Mouse (Mus musculus) neural tube, embryonic 15.5 days (tissue): ENCODE results near the gene Arhgdib. TPM values are rescaled to one million over a fixed set of nuclear protein-coding genes. Genes with fewer than 3 reads are reported as not detected.

Experiments used
- ATAC-seq: fragments of 200-750 bp; cut with Nextera tagmentation; 2 replicates; pipeline ENCODE4 v1.8.0; 2017; ENCODE audit warnings: mild to moderate bottlenecking, moderate TSS enrichment, moderate library complexity; ENCODE audit not compliant: low FRiP score
- H3K27ac ChIP-seq: fragments of 300-500 bp; sonication (generic); replicated peaks from 2 replicates; pipeline ENCODE4 v1.5.1; 2015; ENCODE audit warnings: mild to moderate bottlenecking, inconsistent platforms
- H3K27me3 ChIP-seq: fragments of 300-500 bp; sonication (generic); replicated peaks from 2 replicates; pipeline ENCODE4 v1.6.1; 2015; ENCODE audit warnings: inconsistent platforms
- H3K36me3 ChIP-seq: fragments of 300-500 bp; sonication (generic); 2 replicates; pipeline ENCODE4 v1.6.1; 2015; ENCODE audit warnings: inconsistent platforms
- H3K4me1 ChIP-seq: fragments of 300-500 bp; sonication (generic); 2 replicates; pipeline ENCODE4 v1.6.1; 2015; ENCODE audit warnings: inconsistent platforms
- H3K4me2 ChIP-seq: fragments of 300-500 bp; sonication (generic); 2 replicates; pipeline ENCODE4 v1.6.1; 2015; ENCODE audit warnings: inconsistent platforms, mild to moderate bottlenecking, moderate library complexity
- H3K4me3 ChIP-seq: fragments of 300-500 bp; sonication (generic); replicated peaks from 2 replicates; pipeline ENCODE4 v1.5.1; 2015; ENCODE audit warnings: mild to moderate bottlenecking, inconsistent platforms
- H3K9ac ChIP-seq: fragments of 300-500 bp; sonication (generic); replicated peaks from 2 replicates; pipeline ENCODE4 v1.6.1; 2015; ENCODE audit warnings: mild to moderate bottlenecking, inconsistent platforms
- H3K9me3 ChIP-seq: fragments of 300-500 bp; sonication (generic); replicated peaks from 2 replicates; pipeline ENCODE4 v1.6.1; 2016; ENCODE audit warnings: inconsistent platforms
- WGBS: fragments of 180-500 bp; shearing (Covaris S2); methylation state at CpG from one replicate; pipeline ENCODE4 v1.1.7; 2015; ENCODE audit warnings: mixed read lengths; 5-methylcytosine and 5-hydroxymethylcytosine counted together
- polyA plus RNA-seq: library from polyadenylated mRNA; unstranded; fragments of >200 nt; fragmentation: Nextera tagmentation; extraction: Ambion mirVana; gene quantifications from 2 replicates; pipeline ENCODE4 v1.2.1, GENCODE M21; 2015

Gene Arhgdib
- polyA plus RNA-seq, 1 experiment from 2014 or later = 13.8 TPM

- Histone ChIP-seq H3K27me3 (no peaks in the 10 kb centered on the region), H3K36me3 (no peaks in the 10 kb centered on the region), H3K9me3 (no peaks in the 10 kb centered on the region), H3K4me1 (peaks cover 9% of the 10 kb centered on the region; the same call in 1 of the 2 replicates), H3K4me2 (peak within 1 kb of the TSS; percentile 20), H3K9ac (no peak within 1 kb of the TSS), H3K4me3 (0 out of 2 replicates have a peak within 1 kb of the TSS, but pooled peaks have one; percentile 3), H3K27ac (no peak within 1 kb of the TSS)
- WGBS = 65% methylated on average over 9 of the region's 9 CpGs
- ATAC-seq = no peak
These were observed 66.0 kb downstream of the Arhgdib start, which contains the start of gene Mgp for GRCm38 (mm10) chr6:136875670-136876069. TSS of gene Mgp (minus strand) at chr6:136875823.

- H3K9me3 ChIP-seq = no peaks in the 10 kb centered on the region
- WGBS = 44% methylated on average over 8 of the region's 8 CpGs
- no peaks in the 10 kb centered on the region for H3K36me3 ChIP-seq
- H3K27ac ChIP-seq = no peak overlapping the region
- H3K4me1 ChIP-seq = peaks cover 9% of the 10 kb centered on the region; the same call in 1 of the 2 replicates
- H3K4me2 ChIP-seq = peak overlapping the region; percentile 20
- 0 out of 2 replicates have a peak overlapping the region, but pooled peaks have one; percentile 3 for H3K4me3 ChIP-seq
- H3K27me3 ChIP-seq = no peaks in the 10 kb centered on the region
- H3K9ac ChIP-seq = no peak overlapping the region
- no peak for ATAC-seq
These were observed 67.1 kb downstream of the Arhgdib start for GRCm38 (mm10) chr6:136874599-136874998.

Other genes starting within 250 kb of the Arhgdib start
- gene Gucy2c, start 160.1 kb downstream of the Arhgdib start, polyA plus RNA-seq = 0.23 and 5.5 TPM in 2 replicates
- 0.43 and 0.44 TPM in 2 replicates for gene Hist4h4, start 137.5 kb downstream of the Arhgdib start, polyA plus RNA-seq
- 106 and 119 TPM in 2 replicates for gene H2afj, start 133.7 kb downstream of the Arhgdib start, polyA plus RNA-seq
- 1.5 and 2.8 TPM in 2 replicates for gene BC049715, start 114.3 kb downstream of the Arhgdib start, polyA plus RNA-seq
- gene Wbp11, start 113.7 kb downstream of the Arhgdib start, polyA plus RNA-seq = 71.1 and 80.0 TPM in 2 replicates
- 2.5 and 3.0 TPM in 2 replicates for gene Smco3, start 106.4 kb downstream of the Arhgdib start, polyA plus RNA-seq
- 0.23 and 2.3 TPM in 2 replicates for gene Art4, start 84.2 kb downstream of the Arhgdib start, polyA plus RNA-seq
- 28.4 and 40.1 TPM in 2 replicates for gene Mgp, start 66.1 kb downstream of the Arhgdib start, polyA plus RNA-seq
- 0.82 TPM in 1 of 2 replicates, not detected in the other for gene Erp27, start 19.7 kb downstream of the Arhgdib start, polyA plus RNA-seq
- gene Pde6h, start 18.1 kb downstream of the Arhgdib start, polyA plus RNA-seq = 0.33 TPM in 1 of 2 replicates, not detected in the other
- 10.6 and 11.1 TPM in 2 replicates for gene Rerg, start 228.6 kb upstream of the Arhgdib start, polyA plus RNA-seq